Mouse (Mus musculus) hindbrain, embryonic 16.5 days (tissue): ENCODE measurements at regions not wholly inside any gene's neighbourhood (a gene's known extent, or its start where the extent isn't known, plus 50 kb on each side); places are given as distances from the start of the nearest gene placed in this dataset.

Source experiments
- ATAC-seq: fragments of 200-750 bp; cut with Nextera tagmentation; 2 replicates; pipeline ENCODE4 v1.8.0; 2017; ENCODE audit warnings: moderate TSS enrichment, moderate library complexity
- H3K27ac ChIP-seq: fragments of 300-500 bp; sonication (generic); 2 replicates; pipeline ENCODE4 v1.5.1; 2014; ENCODE audit warnings: low read depth, mild to moderate bottlenecking, control low read depth, low read length, moderate library complexity
- H3K27me3 ChIP-seq: fragments of 300-500 bp; sonication (generic); replicated peaks from 2 replicates; pipeline ENCODE4 v1.6.1; 2014; ENCODE audit warnings: low read length; ENCODE audit not compliant: control insufficient read depth, insufficient read depth
- H3K36me3 ChIP-seq: fragments of 300-500 bp; sonication (generic); 2 replicates; pipeline ENCODE4 v1.6.1; 2014; ENCODE audit warnings: mild to moderate bottlenecking, low read length, moderate library complexity, mixed read lengths; ENCODE audit not compliant: control insufficient read depth, insufficient read depth
- H3K4me1 ChIP-seq: fragments of 300-500 bp; sonication (generic); 2 replicates; pipeline ENCODE4 v1.6.1; 2014; ENCODE audit warnings: low read depth, low read length; ENCODE audit not compliant: control insufficient read depth, insufficient read depth
- H3K4me2 ChIP-seq: fragments of 300-500 bp; sonication (generic); 2 replicates; pipeline ENCODE4 v1.6.1; 2014; ENCODE audit warnings: mild to moderate bottlenecking, low read length, control low read depth, moderate library complexity
- H3K4me3 ChIP-seq: fragments of 300-500 bp; sonication (generic); 2 replicates; pipeline ENCODE4 v1.5.1; 2014; ENCODE audit warnings: mild to moderate bottlenecking, low read length, control low read depth, moderate library complexity
- H3K9ac ChIP-seq: fragments of 300-500 bp; sonication (generic); 2 replicates; pipeline ENCODE4 v1.6.1; 2014; ENCODE audit warnings: low read depth, mild to moderate bottlenecking, control low read depth, low read length, moderate library complexity
- H3K9me3 ChIP-seq: fragments of 300-500 bp; sonication (generic); 2 replicates; pipeline ENCODE4 v1.6.1; 2014; ENCODE audit warnings: mild to moderate bottlenecking, low read length, moderate library complexity; ENCODE audit not compliant: control insufficient read depth
- WGBS: fragments of 180-500 bp; shearing (Covaris S2); extraction: QIAGEN DNeasy Blood & Tissue Kit; methylation state at CpG from one replicate; pipeline ENCODE4 v1.1.7; 2014; 5-methylcytosine and 5-hydroxymethylcytosine counted together

GRCm38 (mm10) chr4:142390531-142391195 is 151.5 kb upstream of the Kazn start:
- Histone ChIP-seq H3K27ac (peak overlapping the region; percentile 29; the same call in 1 of the 2 replicates), H3K4me2 (no peak overlapping the region), H3K36me3 (no peaks in the 10 kb centered on the region), H3K4me3 (no peak overlapping the region), H3K4me1 (peaks cover 5% of the 10 kb centered on the region), H3K9ac (no peak overlapping the region), H3K27me3 (no peaks in the 10 kb centered on the region), H3K9me3 (no peaks in the 10 kb centered on the region)
- 60% methylated on average over 21 of the region's 21 CpGs for WGBS
- 0 out of 2 replicates have a peak, but pooled peaks have one; percentile 34 for ATAC-seq

GRCm38 (mm10) chr4:142388476-142388875 is 149.3 kb upstream of the Kazn start:
- H3K27me3 ChIP-seq: no peaks in the 10 kb centered on the region
- H3K9ac ChIP-seq: no peak overlapping the region
- 73% methylated on average over 6 of the region's 6 CpGs for WGBS
- peaks cover 5% of the 10 kb centered on the region for H3K4me1 ChIP-seq
- no peak overlapping the region for H3K4me2 ChIP-seq
- H3K36me3 ChIP-seq: no peaks in the 10 kb centered on the region
- no peak for ATAC-seq
- no peak overlapping the region for H3K4me3 ChIP-seq
- H3K27ac ChIP-seq: no peak overlapping the region
- H3K9me3 ChIP-seq: no peaks in the 10 kb centered on the region

DNA sequence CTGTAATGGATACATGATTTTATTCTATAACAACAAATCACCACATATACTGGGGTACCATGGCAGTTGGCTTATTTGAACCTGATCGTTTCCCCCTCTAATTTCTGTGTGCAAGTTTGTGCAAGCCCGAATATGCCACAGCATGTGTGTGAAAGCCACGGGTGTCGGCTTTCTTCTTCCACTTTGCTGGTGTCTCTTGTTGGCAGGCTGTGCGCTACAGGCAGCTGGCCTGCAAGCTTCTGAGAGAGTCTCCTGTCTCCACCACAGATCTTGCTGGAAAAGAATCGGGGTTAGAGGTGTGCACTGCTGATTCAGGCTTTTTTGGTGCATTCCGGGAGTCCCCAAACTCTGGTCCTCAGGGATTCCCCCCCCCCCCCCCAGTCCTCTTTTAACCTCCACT is 142.0 kb upstream of the Kazn start:
- Histone ChIP-seq H3K36me3 (no peaks in the 10 kb centered on the region), H3K4me3 (no peak overlapping the region), H3K9ac (no peak overlapping the region), H3K27ac (peak overlapping the region; percentile 20; the same call in 1 of the 2 replicates), H3K27me3 (no peaks in the 10 kb centered on the region), H3K4me2 (no peak overlapping the region), H3K9me3 (no peaks in the 10 kb centered on the region), H3K4me1 (peaks cover 11% of the 10 kb centered on the region)
- WGBS: 60% methylated on average over 7 of the region's 7 CpGs
- ATAC-seq: no peak

DNA sequence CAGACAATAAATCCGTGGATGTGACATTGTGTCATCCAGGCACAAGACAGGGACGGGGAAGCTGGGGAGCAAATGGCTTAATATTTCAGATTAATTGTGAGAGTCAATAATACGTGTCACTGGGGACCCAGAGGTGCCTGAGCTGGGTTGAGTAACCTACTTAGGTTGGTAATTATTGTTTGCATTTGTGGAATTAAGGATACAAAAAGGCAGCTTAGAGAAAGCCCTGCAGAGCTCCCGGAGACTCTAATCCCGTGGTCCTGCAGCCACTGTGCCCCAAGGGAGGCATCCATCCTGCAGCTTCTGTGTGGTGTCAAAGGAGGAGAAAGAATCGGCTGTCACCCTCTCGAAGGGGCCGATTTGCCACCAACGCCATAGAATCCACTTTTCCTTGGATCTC is 139.3 kb upstream of the Kazn start:
- no peaks in the 10 kb centered on the region for H3K36me3 ChIP-seq
- no peak overlapping the region for H3K9ac ChIP-seq

GRCm38 (mm10) chr4:142367774-142368173 is 128.6 kb upstream of the Kazn start:
- no peak for ATAC-seq
- no peak overlapping the region for H3K27ac ChIP-seq
- H3K27me3 ChIP-seq: no peaks in the 10 kb centered on the region
- H3K4me2 ChIP-seq: no peak overlapping the region
- no peaks in the 10 kb centered on the region for H3K4me1 ChIP-seq
- no peak overlapping the region for H3K4me3 ChIP-seq
- 94% methylated on average over 3 of the region's 3 CpGs for WGBS
- H3K9ac ChIP-seq: no peak overlapping the region
- H3K36me3 ChIP-seq: no peaks in the 10 kb centered on the region; the same call in 1 of the 2 replicates
- no peaks in the 10 kb centered on the region for H3K9me3 ChIP-seq

More for the DNA sequence above, 139.3 kb upstream of the Kazn start:
- Histone ChIP-seq H3K4me2 (no peak overlapping the region), H3K27ac (no peak overlapping the region), H3K9me3 (no peaks in the 10 kb centered on the region), H3K27me3 (no peaks in the 10 kb centered on the region), H3K4me3 (no peak overlapping the region), H3K4me1 (peaks cover 11% of the 10 kb centered on the region)
- no peak for ATAC-seq
- 23% methylated on average over 9 of the region's 9 CpGs for WGBS

- no peaks in the 10 kb centered on the region; the same call in 1 of the 2 replicates for H3K36me3 ChIP-seq
- H3K4me3 ChIP-seq: no peak overlapping the region
- no peaks in the 10 kb centered on the region for H3K27me3 ChIP-seq
- peaks cover 8% of the 10 kb centered on the region for H3K4me1 ChIP-seq
- ATAC-seq: no peak
- H3K27ac ChIP-seq: no peak overlapping the region
- H3K9ac ChIP-seq: no peak overlapping the region
- H3K9me3 ChIP-seq: no peaks in the 10 kb centered on the region
- WGBS: 54% methylated on average over 5 of the region's 5 CpGs
- H3K4me2 ChIP-seq: no peak overlapping the region
Measured at GRCm38 (mm10) chr4:142362071-142362470, 122.9 kb upstream of the Kazn start.

DNA sequence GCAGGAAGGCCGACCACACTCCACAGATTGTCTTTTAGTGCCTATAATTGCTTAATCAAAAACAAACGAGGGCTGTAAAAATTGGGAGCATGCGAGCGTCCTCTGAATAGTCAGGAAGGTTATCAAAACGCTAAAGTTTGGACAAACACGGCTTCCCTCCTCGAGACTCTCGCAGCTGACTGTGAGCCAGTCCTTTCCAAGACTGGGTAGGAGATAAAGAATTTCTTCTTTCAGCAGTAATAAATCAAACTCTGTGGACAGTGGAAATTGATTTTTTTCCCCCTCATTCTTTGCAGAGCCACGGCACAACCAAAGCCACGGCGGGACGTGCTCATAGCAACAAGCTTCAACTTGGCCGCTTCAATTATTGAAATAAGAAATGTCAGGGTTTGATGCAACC is 119.7 kb upstream of the Kazn start:
- 55% methylated on average over 13 of the region's 13 CpGs for WGBS
- 0 out of 2 replicates have a peak, but pooled peaks have one; percentile 31 for ATAC-seq
- Histone ChIP-seq H3K4me2 (no peak overlapping the region), H3K27me3 (no peaks in the 10 kb centered on the region), H3K9me3 (no peaks in the 10 kb centered on the region), H3K4me3 (no peak overlapping the region), H3K27ac (no peak overlapping the region), H3K36me3 (no peaks in the 10 kb centered on the region), H3K4me1 (peaks cover 8% of the 10 kb centered on the region), H3K9ac (no peak overlapping the region)

GRCm38 (mm10) chr4:142355387-142355786 is 116.2 kb upstream of the Kazn start:
- Histone ChIP-seq H3K4me1 (peaks cover 14% of the 10 kb centered on the region), H3K27me3 (no peaks in the 10 kb centered on the region), H3K36me3 (no peaks in the 10 kb centered on the region), H3K9me3 (no peaks in the 10 kb centered on the region), H3K27ac (peak overlapping the region; percentile 9; the same call in 1 of the 2 replicates), H3K4me2 (no peak overlapping the region), H3K4me3 (no peak overlapping the region), H3K9ac (no peak overlapping the region)
- 73% methylated on average over 8 of the region's 8 CpGs for WGBS
- ATAC-seq: peak; percentile 55

- Histone ChIP-seq H3K4me1 (peaks cover 6% of the 10 kb centered on the region), H3K27me3 (no peaks in the 10 kb centered on the region), H3K4me2 (no peak overlapping the region), H3K4me3 (no peak overlapping the region), H3K36me3 (no peaks in the 10 kb centered on the region), H3K27ac (no peak overlapping the region), H3K9me3 (no peaks in the 10 kb centered on the region), H3K9ac (no peak overlapping the region)
- ATAC-seq: no peak
- WGBS: 81% methylated on average over 7 of the region's 7 CpGs
Measured at GRCm38 (mm10) chr4:142353526-142353925, 114.3 kb upstream of the Kazn start.
